Mouse (Mus musculus) liver, embryonic 12.5 days (tissue): ENCODE data around the gene Gas7. TPM values are rescaled to one million over a fixed set of nuclear protein-coding genes. Genes with fewer than 3 reads are reported as not detected.

Experiments
- ATAC-seq: fragments of 200-750 bp; cut with Nextera tagmentation; 2 replicates; pipeline ENCODE4 v1.8.0; 2017; ENCODE audit warnings: moderate number of reproducible peaks, mild to moderate bottlenecking, moderate library complexity
- H3K27ac ChIP-seq: fragments of 300-500 bp; sonication (generic); 2 replicates; pipeline ENCODE4 v1.5.1; 2016; ENCODE audit warnings: mild to moderate bottlenecking
- H3K27me3 ChIP-seq: fragments of 300-500 bp; sonication (generic); replicated peaks from 2 replicates; pipeline ENCODE4 v1.6.1; 2016; ENCODE audit warnings: mild to moderate bottlenecking, moderate library complexity
- H3K36me3 ChIP-seq: fragments of 300-500 bp; sonication (generic); 2 replicates; pipeline ENCODE4 v1.6.1; 2016; ENCODE audit warnings: mild to moderate bottlenecking, moderate library complexity
- H3K4me1 ChIP-seq: fragments of 300-500 bp; sonication (generic); 2 replicates; pipeline ENCODE4 v1.6.1; 2016
- H3K4me2 ChIP-seq: fragments of 300-500 bp; sonication (generic); 2 replicates; pipeline ENCODE4 v1.6.1; 2016; ENCODE audit warnings: mild to moderate bottlenecking, moderate library complexity
- H3K4me3 ChIP-seq: fragments of 300-500 bp; sonication (generic); 2 replicates; pipeline ENCODE4 v1.5.1; 2016; ENCODE audit warnings: mild to moderate bottlenecking, moderate library complexity
- H3K9ac ChIP-seq: fragments of 300-500 bp; sonication (generic); 2 replicates; pipeline ENCODE4 v1.6.1; 2016; ENCODE audit warnings: mild to moderate bottlenecking, moderate library complexity
- H3K9me3 ChIP-seq: fragments of 300-500 bp; sonication (generic); replicated peaks from 2 replicates; pipeline ENCODE4 v1.6.1; 2016; ENCODE audit warnings: mild to moderate bottlenecking, moderate library complexity
- WGBS: fragments of 180-500 bp; shearing (Covaris S2); methylation state at CpG from one replicate; pipeline ENCODE4 v1.1.7; 2016; ENCODE audit not compliant: insufficient replicate concordance; 5-methylcytosine and 5-hydroxymethylcytosine counted together
- polyA plus RNA-seq: library from polyadenylated mRNA; unstranded; fragments of >200 nt; fragmentation: Nextera tagmentation; extraction: Ambion mirVana; gene quantifications from 2 replicates; pipeline ENCODE4 v1.2.1, GENCODE M21; 2016

Gas7 gene
- polyA plus RNA-seq, 1 experiment from 2014 or later: 1.8 TPM

- Histone ChIP-seq H3K4me1 (peaks cover 7% of the 10 kb centered on the region; the same call in 1 of the 2 replicates), H3K4me2 (no peak overlapping the region), H3K27me3 (peaks cover under 1% of the 10 kb centered on the region; the same call in 1 of the 2 replicates), H3K36me3 (no peaks in the 10 kb centered on the region), H3K4me3 (no peak overlapping the region), H3K27ac (no peak overlapping the region), H3K9me3 (no peaks in the 10 kb centered on the region), H3K9ac (no peak overlapping the region)
- 71% methylated on average over 6 of the region's 6 CpGs for WGBS
- no peak for ATAC-seq
Observed at GRCm38 (mm10) chr11:67585016-67585415, 129.8 kb downstream of the Gas7 start.

GRCm38 (mm10) chr11:67585629-67586028 lies 130.4 kb downstream of the Gas7 start:
- WGBS: 64% methylated on average over 2 of the region's 2 CpGs
- Histone ChIP-seq H3K4me1 (peaks cover 7% of the 10 kb centered on the region; the same call in 1 of the 2 replicates), H3K27me3 (no peaks in the 10 kb centered on the region; the same call in 1 of the 2 replicates), H3K36me3 (no peaks in the 10 kb centered on the region), H3K4me2 (no peak overlapping the region), H3K9ac (no peak overlapping the region), H3K9me3 (no peaks in the 10 kb centered on the region), H3K4me3 (no peak overlapping the region), H3K27ac (no peak overlapping the region)
- ATAC-seq: no peak

- Histone ChIP-seq H3K36me3 (no peaks in the 10 kb centered on the region), H3K4me3 (no peak overlapping the region), H3K27me3 (no peaks in the 10 kb centered on the region; the same call in 1 of the 2 replicates), H3K9ac (no peak overlapping the region), H3K9me3 (no peaks in the 10 kb centered on the region), H3K4me2 (no peak overlapping the region), H3K27ac (no peak overlapping the region), H3K4me1 (peaks cover 2% of the 10 kb centered on the region; the same call in 1 of the 2 replicates)
- WGBS: 37% methylated on average over 3 of the region's 3 CpGs
- no peak for ATAC-seq
Observed at GRCm38 (mm10) chr11:67586231-67586994, 131.2 kb downstream of the Gas7 start.

- Histone ChIP-seq H3K9ac (no peak overlapping the region), H3K4me1 (no peaks in the 10 kb centered on the region), H3K9me3 (no peaks in the 10 kb centered on the region), H3K36me3 (no peaks in the 10 kb centered on the region), H3K27ac (no peak overlapping the region), H3K4me2 (no peak overlapping the region), H3K27me3 (no peaks in the 10 kb centered on the region), H3K4me3 (no peak overlapping the region)
- no peak for ATAC-seq
- WGBS: 44% methylated on average over 8 of the region's 8 CpGs
Observed at GRCm38 (mm10) chr11:67588196-67588827, 133.1 kb downstream of the Gas7 start.

- no peaks in the 10 kb centered on the region for H3K4me1 ChIP-seq
- H3K36me3 ChIP-seq: no peaks in the 10 kb centered on the region
- H3K9me3 ChIP-seq: no peaks in the 10 kb centered on the region
- H3K4me3 ChIP-seq: no peak overlapping the region
- H3K4me2 ChIP-seq: no peak overlapping the region
- 20% methylated on average over 9 of the region's 9 CpGs for WGBS
- no peak overlapping the region for H3K9ac ChIP-seq
- H3K27me3 ChIP-seq: no peaks in the 10 kb centered on the region
- no peak for ATAC-seq
- H3K27ac ChIP-seq: no peak overlapping the region
Observed at GRCm38 (mm10) chr11:67588828-67589314, 133.6 kb downstream of the Gas7 start.

GRCm38 (mm10) chr11:67596233-67596632 lies 141.0 kb downstream of the Gas7 start:
- H3K4me1 ChIP-seq: no peaks in the 10 kb centered on the region
- WGBS: 58% methylated on average over 6 of the region's 6 CpGs
- no peak for ATAC-seq
- no peaks in the 10 kb centered on the region for H3K36me3 ChIP-seq
- H3K27ac ChIP-seq: no peak overlapping the region
- H3K9ac ChIP-seq: no peak overlapping the region
- H3K27me3 ChIP-seq: no peaks in the 10 kb centered on the region
- no peak overlapping the region for H3K4me3 ChIP-seq
- no peaks in the 10 kb centered on the region for H3K9me3 ChIP-seq
- H3K4me2 ChIP-seq: no peak overlapping the region

GRCm38 (mm10) chr11:67596856-67597255 lies 141.6 kb downstream of the Gas7 start:
- no peak overlapping the region for H3K27ac ChIP-seq
- no peaks in the 10 kb centered on the region for H3K27me3 ChIP-seq
- no peak overlapping the region for H3K4me2 ChIP-seq
- no peak for ATAC-seq
- H3K36me3 ChIP-seq: no peaks in the 10 kb centered on the region
- 73% methylated on average over 6 of the region's 6 CpGs for WGBS
- H3K4me3 ChIP-seq: no peak overlapping the region
- H3K9ac ChIP-seq: no peak overlapping the region
- H3K4me1 ChIP-seq: no peaks in the 10 kb centered on the region
- H3K9me3 ChIP-seq: no peaks in the 10 kb centered on the region

- Histone ChIP-seq H3K9ac (no peak overlapping the region), H3K9me3 (no peaks in the 10 kb centered on the region), H3K4me2 (no peak overlapping the region), H3K4me3 (no peak overlapping the region), H3K27me3 (no peaks in the 10 kb centered on the region), H3K36me3 (no peaks in the 10 kb centered on the region), H3K4me1 (no peaks in the 10 kb centered on the region), H3K27ac (no peak overlapping the region)
- ATAC-seq: no peak
- WGBS: 70% methylated on average over 7 of the region's 7 CpGs
Observed at GRCm38 (mm10) chr11:67597388-67597787, 142.2 kb downstream of the Gas7 start.

- ATAC-seq: no peak
- no peaks in the 10 kb centered on the region for H3K36me3 ChIP-seq
- H3K27ac ChIP-seq: no peak overlapping the region
- no peak overlapping the region for H3K9ac ChIP-seq
- 55% methylated on average over 1 of the region's 1 CpGs for WGBS
- H3K4me2 ChIP-seq: no peak overlapping the region
- no peaks in the 10 kb centered on the region for H3K4me1 ChIP-seq
- no peak overlapping the region for H3K4me3 ChIP-seq
- H3K27me3 ChIP-seq: no peaks in the 10 kb centered on the region
- no peaks in the 10 kb centered on the region for H3K9me3 ChIP-seq
Observed at GRCm38 (mm10) chr11:67599141-67599540, 143.9 kb downstream of the Gas7 start.

- H3K27me3 ChIP-seq: no peaks in the 10 kb centered on the region
- 62% methylated on average over 8 of the region's 8 CpGs for WGBS
- no peak for ATAC-seq
Observed at GRCm38 (mm10) chr11:67600710-67601430, 145.6 kb downstream of the Gas7 start.

GRCm38 (mm10) chr11:67602711-67603369 lies 147.6 kb downstream of the Gas7 start:
- Histone ChIP-seq H3K36me3 (no peaks in the 10 kb centered on the region), H3K9me3 (no peaks in the 10 kb centered on the region), H3K4me2 (no peak overlapping the region), H3K4me1 (peaks cover 5% of the 10 kb centered on the region; the same call in 1 of the 2 replicates), H3K4me3 (no peak overlapping the region), H3K27me3 (no peaks in the 10 kb centered on the region), H3K27ac (no peak overlapping the region), H3K9ac (no peak overlapping the region)
- ATAC-seq: no peak
- WGBS: 61% methylated on average over 12 of the region's 12 CpGs

More at GRCm38 (mm10) chr11:67600710-67601430, 145.6 kb downstream of the Gas7 start:
- Histone ChIP-seq H3K36me3 (no peaks in the 10 kb centered on the region), H3K9ac (no peak overlapping the region), H3K9me3 (no peaks in the 10 kb centered on the region), H3K4me2 (no peak overlapping the region), H3K4me1 (peaks cover 5% of the 10 kb centered on the region; the same call in 1 of the 2 replicates), H3K27ac (no peak overlapping the region), H3K4me3 (no peak overlapping the region)
